18 mouse cellular contexts compared by ENCODE assay signal in the genomic region with DNA sequence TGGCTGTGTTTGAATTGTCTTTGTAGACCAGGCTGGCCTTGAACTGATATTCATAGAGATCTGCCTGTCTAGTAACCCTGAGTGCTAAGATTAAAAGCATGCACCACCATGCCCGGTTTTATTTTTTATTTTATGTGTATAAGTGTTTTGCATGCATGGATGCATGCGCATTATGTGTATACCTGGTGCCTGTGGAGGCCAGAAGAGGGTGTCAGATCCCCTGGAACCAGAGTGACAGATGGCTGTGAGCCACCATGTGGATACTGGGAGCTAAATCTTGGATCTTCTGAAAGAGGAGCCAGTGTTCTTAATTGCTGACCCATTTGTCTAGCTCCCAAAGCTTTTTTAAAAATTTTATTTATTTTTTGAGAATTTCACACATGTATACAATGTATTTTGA.
"Had no signal": no experiment of that assay in that cellular context is flagged by ENCODE, and none has a peak within 500 bp of the region (broad histone marks: within the 10 kb centered on the region; RNA-seq: fewer than 3 reads in every experiment).

No protein-coding gene starts in this region.

- H3K27ac ChIP-seq: midbrain, embryonic 10.5 days; midbrain, embryonic 12.5 days; neural tube, embryonic 13.5 days; neural tube, embryonic 15.5 days had no signal

- H3K4me3 ChIP-seq: midbrain, embryonic 10.5 days; midbrain, embryonic 12.5 days; myocyte; neural tube, embryonic 13.5 days; neural tube, embryonic 15.5 days had no signal

- H3K4me1 ChIP-seq: midbrain, embryonic 10.5 days; midbrain, embryonic 12.5 days; neural tube, embryonic 13.5 days; neural tube, embryonic 15.5 days had no signal

- H3K36me3 ChIP-seq: midbrain, embryonic 10.5 days; midbrain, embryonic 12.5 days; neural tube, embryonic 13.5 days; neural tube, embryonic 15.5 days had no signal

- H3K4me2 ChIP-seq: lung, embryonic 14.5 days; midbrain, embryonic 12.5 days; neural tube, embryonic 13.5 days; neural tube, embryonic 15.5 days had no signal

- H3K9me3 ChIP-seq: midbrain, embryonic 10.5 days; midbrain, embryonic 12.5 days; neural tube, embryonic 13.5 days; neural tube, embryonic 15.5 days had no signal

- ATAC-seq: midbrain, embryonic 16.5 days had no signal

- H3K9ac ChIP-seq: lung, embryonic 14.5 days; midbrain, embryonic 12.5 days; neural tube, embryonic 13.5 days; neural tube, embryonic 15.5 days had no signal

- DNase-seq: lung, embryonic 14.5 days; lung, postnatal 10 days; lung, postnatal 4 days; midbrain, embryonic 14.5 days; retina, postnatal 1 day; right cerebral cortex, adult 18-20 months; right cerebral cortex, postnatal 25 days; right cerebral cortex, postnatal 4 days; spleen, adult 18-20 months; thymus, adult 2 months; thymus, postnatal 25 days; thymus, postnatal 4 days had no signal

- H3K27me3 ChIP-seq: midbrain, embryonic 12.5 days; neural tube, embryonic 13.5 days; neural tube, embryonic 15.5 days had no signal
